Mouse (Mus musculus): ENCODE data around the gene Nfkb1. TPM values are rescaled to one million over a fixed set of nuclear protein-coding genes. Genes with fewer than 3 reads are reported as not detected.

The Nfkb1 gene
- polyA plus RNA-seq, 1 experiment = 106 TPM

DNA sequence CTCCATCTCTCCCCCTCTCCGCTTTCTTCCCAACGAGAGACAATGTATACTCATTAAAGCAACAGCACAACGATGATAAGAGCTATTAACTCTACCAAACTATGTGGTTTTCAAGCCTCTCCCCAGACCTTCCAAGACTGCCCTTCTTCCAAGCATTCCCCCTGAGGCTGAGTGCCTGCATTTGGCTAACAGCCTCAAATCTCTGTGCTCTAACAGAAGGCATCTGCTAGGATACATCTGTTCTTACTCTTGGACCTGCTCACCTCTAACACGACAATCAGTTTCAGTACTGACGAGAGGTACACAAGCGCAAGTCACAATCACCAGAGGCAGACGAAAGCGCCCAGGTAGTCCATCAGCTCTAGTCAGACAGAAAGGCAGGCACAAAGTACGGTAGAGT lies 3.4 kb downstream of the Nfkb1 start:
- TF ChIP-seq CTCF (IDR thresholded peaks at IDR 0.05; ENCODE audit: low read depth, low read length) (no peak), POLR2A (IDR thresholded peaks at IDR 0.05; ENCODE audit: borderline replicate concordance, low read depth, low read length) (no peak)
- H3K4me3 ChIP-seq (ENCODE audit: insufficient read depth, low read length) = no peak overlapping the region
- peaks cover 46% of the 10 kb centered on the region for H3K4me1 ChIP-seq (ENCODE audit: control insufficient read depth, insufficient read depth, low read length)
- no peak overlapping the region for H3K27ac ChIP-seq (ENCODE audit: insufficient read depth, low read depth, low read length)

DNA sequence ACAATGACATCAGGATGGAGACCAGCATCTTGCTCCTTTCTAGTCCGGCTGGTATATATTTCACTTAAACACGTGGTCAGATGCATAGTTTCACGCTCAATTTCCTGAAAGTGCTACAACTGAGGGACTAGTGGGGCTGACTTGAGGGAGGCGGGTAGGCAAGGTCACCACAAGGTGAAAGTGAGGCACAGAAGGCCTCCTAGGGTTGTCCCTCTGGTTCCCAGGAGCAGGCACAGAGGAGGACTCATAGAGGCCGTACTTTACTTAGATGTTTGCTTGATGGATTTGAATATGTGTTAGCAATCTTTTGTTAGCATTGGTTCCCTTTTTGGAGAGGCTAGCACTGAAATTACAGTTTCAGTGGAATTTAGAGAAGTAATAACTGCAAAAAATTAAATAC lies 4.9 kb downstream of the Nfkb1 start:
- Histone ChIP-seq H3K27ac (ENCODE audit: insufficient read depth, low read depth, low read length) (peak overlapping the region; percentile 88), H3K4me1 (ENCODE audit: control insufficient read depth, insufficient read depth, low read length) (peaks cover 55% of the 10 kb centered on the region)
- TF ChIP-seq CTCF (IDR thresholded peaks at IDR 0.05; ENCODE audit: low read depth, low read length) (no peak), POLR2A (IDR thresholded peaks at IDR 0.05; ENCODE audit: borderline replicate concordance, low read depth, low read length) (no peak)

DNA sequence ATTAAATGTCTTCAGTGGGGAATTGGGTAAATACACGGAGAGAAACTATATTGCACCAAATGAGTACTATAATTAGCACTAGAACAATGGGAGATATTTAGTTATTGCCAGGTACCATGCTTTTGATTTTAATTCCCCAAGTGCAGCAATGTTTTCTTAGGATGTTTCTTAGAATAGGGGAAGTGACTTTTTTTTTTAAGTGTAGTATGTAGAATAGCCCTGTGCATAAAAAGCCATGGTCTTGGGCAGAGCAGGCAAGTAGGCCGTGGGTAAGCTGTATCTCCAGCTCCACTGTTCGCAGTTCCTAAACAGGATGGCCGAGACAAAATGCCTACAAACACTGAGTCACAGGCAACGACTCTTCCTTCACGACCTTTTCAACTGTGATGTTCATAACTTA lies 8.1 kb downstream of the Nfkb1 start:
- no peak for TF ChIP-seq POLR2A (IDR thresholded peaks at IDR 0.05; ENCODE audit: borderline replicate concordance, low read depth, low read length)
- no peak for TF ChIP-seq CTCF (IDR thresholded peaks at IDR 0.05; ENCODE audit: low read depth, low read length)
- Histone ChIP-seq H3K4me3 (ENCODE audit: insufficient read depth, low read length) (no peak overlapping the region), H3K27ac (ENCODE audit: insufficient read depth, low read depth, low read length) (no peak overlapping the region), H3K4me1 (ENCODE audit: control insufficient read depth, insufficient read depth, low read length) (peaks cover 59% of the 10 kb centered on the region)

More for the DNA sequence above, 4.9 kb downstream of the Nfkb1 start:
- H3K4me3 ChIP-seq (ENCODE audit: insufficient read depth, low read length) = peak overlapping the region; percentile 51

DNA sequence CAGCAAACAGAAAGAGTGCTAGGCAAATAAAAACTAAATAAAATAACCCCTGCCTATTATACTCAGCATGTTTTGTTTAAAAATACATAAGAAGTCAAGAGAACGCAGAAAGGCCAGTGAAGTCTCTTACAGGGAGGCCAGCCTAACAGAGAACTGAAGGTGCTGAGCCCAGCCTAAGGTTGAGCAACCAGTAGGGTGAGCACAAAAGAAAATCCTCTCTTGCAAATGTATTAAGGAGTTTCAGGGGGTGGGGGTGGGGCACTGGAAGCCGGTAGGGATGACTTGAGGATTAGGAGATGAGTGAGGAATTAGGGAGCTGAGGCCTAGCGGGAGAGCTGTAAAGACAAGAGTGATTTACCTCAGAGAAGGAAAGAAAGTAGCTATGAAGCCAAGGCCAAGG lies 9.1 kb downstream of the Nfkb1 start:
- no peak overlapping the region for H3K27ac ChIP-seq (ENCODE audit: insufficient read depth, low read depth, low read length)
- peaks cover 52% of the 10 kb centered on the region for H3K4me1 ChIP-seq (ENCODE audit: control insufficient read depth, insufficient read depth, low read length)
- no peak for TF ChIP-seq CTCF (IDR thresholded peaks at IDR 0.05; ENCODE audit: low read depth, low read length)
- TF ChIP-seq POLR2A (IDR thresholded peaks at IDR 0.05; ENCODE audit: borderline replicate concordance, low read depth, low read length) = no peak
- H3K4me3 ChIP-seq (ENCODE audit: insufficient read depth, low read length) = no peak overlapping the region

DNA sequence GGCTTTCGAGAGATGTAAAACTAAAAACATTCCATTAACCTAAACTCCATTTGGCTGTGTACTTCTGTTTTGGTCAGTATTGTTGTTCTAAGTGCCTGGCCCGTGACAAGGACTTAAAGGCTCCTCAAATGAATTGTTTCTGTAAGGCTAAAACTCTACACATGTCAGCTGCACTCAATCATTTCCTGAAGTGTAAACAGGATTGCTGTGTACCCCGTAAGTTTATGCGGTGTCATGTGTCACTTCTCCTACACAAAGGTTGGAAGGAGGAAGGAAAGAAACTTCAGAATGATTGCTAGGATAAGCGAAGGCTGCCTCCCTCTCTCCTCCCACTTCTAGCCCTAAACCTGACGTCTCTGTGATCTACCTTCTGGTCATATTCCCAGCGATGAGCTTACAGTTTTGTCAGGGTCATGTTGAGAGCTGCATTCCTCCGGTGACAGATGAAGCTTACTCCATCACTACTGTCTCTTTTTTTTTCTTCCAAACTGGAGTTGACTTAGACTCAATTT lies 10.0 kb downstream of the Nfkb1 start:
- no peak for TF ChIP-seq CTCF (IDR thresholded peaks at IDR 0.05; ENCODE audit: low read depth, low read length)
- TF ChIP-seq POLR2A (IDR thresholded peaks at IDR 0.05; ENCODE audit: borderline replicate concordance, low read depth, low read length) = no peak
- Histone ChIP-seq H3K27ac (ENCODE audit: insufficient read depth, low read depth, low read length) (no peak overlapping the region), H3K4me1 (ENCODE audit: control insufficient read depth, insufficient read depth, low read length) (peaks cover 56% of the 10 kb centered on the region), H3K4me3 (ENCODE audit: insufficient read depth, low read length) (no peak overlapping the region)

DNA sequence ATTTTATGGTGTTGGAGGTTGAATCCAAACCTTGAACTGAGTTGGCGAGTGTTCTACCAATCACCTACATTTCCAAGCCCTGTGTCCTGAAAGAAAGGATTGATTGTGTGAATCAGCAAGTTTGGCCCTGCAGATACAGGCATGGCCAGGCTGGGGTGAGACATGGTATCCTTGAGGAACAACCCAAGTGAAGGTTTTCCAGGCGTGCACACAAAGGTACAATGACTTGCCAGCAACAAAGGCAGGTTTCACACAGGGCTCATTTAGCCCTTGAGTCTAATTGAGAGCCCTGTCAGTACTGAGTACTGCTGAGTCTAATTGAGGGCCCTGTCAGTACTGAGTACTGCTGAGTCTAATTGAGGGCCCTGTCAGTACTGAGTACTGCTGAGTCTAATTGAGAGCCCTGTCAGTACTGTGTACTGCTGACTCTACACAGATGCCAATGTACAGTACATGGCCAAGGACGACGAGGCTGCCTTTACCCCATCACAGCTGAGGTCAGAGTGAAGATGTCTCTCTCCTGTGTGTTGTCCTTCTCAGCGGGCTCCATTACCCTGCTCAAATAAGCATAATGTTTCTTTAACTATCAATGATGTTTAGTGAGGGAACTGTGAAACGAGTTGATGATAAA lies 11.0 kb downstream of the Nfkb1 start:
- H3K4me3 ChIP-seq (ENCODE audit: insufficient read depth, low read length) = no peak overlapping the region
- TF ChIP-seq POLR2A (IDR thresholded peaks at IDR 0.05; ENCODE audit: borderline replicate concordance, low read depth, low read length) = no peak
- TF ChIP-seq CTCF (IDR thresholded peaks at IDR 0.05; ENCODE audit: low read depth, low read length) = no peak
- H3K27ac ChIP-seq (ENCODE audit: insufficient read depth, low read depth, low read length) = no peak overlapping the region
- peaks cover 55% of the 10 kb centered on the region for H3K4me1 ChIP-seq (ENCODE audit: control insufficient read depth, insufficient read depth, low read length)

DNA sequence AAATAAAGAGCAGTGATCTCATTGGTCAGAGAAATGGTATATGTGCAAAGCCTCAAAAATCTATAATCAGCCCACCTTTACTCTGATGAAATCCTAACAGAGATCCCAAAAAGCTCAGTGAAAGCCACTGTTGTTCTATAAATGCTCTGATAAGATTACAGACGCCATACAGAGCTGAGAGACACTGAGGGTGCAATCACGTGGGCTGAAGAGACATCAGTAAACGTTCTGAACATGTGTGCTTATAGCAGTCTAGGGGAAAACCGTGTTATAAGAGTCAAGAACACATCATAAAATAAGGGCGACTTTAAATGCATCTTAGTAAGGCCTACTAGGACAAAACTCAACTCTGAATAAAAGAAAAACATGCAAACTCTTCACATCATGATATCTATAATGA lies 14.3 kb downstream of the Nfkb1 start:
- TF ChIP-seq CTCF (IDR thresholded peaks at IDR 0.05; ENCODE audit: low read depth, low read length) (no peak), POLR2A (IDR thresholded peaks at IDR 0.05; ENCODE audit: borderline replicate concordance, low read depth, low read length) (no peak)
- no peak overlapping the region for H3K27ac ChIP-seq (ENCODE audit: insufficient read depth, low read depth, low read length)
- peaks cover 46% of the 10 kb centered on the region for H3K4me1 ChIP-seq (ENCODE audit: control insufficient read depth, insufficient read depth, low read length)
- H3K4me3 ChIP-seq (ENCODE audit: insufficient read depth, low read length) = no peak overlapping the region

DNA sequence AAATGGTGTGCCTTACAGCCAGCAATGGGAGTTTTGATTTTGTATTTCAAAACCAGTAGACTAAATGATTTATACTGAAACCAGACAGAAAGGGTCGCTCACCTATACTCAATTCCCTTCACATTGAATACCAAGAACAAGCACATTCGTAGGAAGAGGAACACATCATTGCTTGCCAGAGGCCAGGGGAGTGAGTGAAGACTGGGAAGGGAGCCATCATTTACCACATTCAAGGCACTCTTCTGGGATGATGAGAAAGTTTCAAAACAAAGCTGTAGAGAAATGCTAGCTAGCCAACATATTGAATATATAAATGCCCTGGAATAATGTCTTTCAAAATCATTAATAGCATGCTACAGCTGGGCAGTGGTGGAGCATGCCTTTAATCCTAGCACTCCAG lies 15.0 kb downstream of the Nfkb1 start:
- H3K27ac ChIP-seq (ENCODE audit: insufficient read depth, low read depth, low read length) = no peak overlapping the region
- no peak for TF ChIP-seq CTCF (IDR thresholded peaks at IDR 0.05; ENCODE audit: low read depth, low read length)
- no peak for TF ChIP-seq POLR2A (IDR thresholded peaks at IDR 0.05; ENCODE audit: borderline replicate concordance, low read depth, low read length)
- peaks cover 41% of the 10 kb centered on the region for H3K4me1 ChIP-seq (ENCODE audit: control insufficient read depth, insufficient read depth, low read length)
- no peak overlapping the region for H3K4me3 ChIP-seq (ENCODE audit: insufficient read depth, low read length)

DNA sequence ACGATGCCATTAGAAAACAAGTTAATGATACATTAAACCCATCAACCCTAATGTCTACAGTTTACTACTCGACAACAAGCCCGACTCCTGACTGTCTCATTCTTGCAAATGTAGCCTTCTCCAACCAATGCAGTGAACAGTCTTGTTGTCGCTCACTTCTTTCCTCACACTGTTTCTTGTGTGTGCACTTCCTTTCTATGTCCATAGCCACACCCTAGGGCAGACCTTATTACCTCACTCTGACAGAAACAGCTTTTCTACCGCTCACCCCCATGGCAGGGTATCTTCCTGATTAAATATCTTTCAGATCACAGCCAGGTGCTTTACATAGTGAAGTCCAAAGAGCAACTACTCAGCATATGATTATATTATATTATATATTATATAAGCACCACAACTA lies 15.9 kb downstream of the Nfkb1 start:
- peaks cover 40% of the 10 kb centered on the region for H3K4me1 ChIP-seq (ENCODE audit: control insufficient read depth, insufficient read depth, low read length)
- TF ChIP-seq CTCF (IDR thresholded peaks at IDR 0.05; ENCODE audit: low read depth, low read length) (no peak), POLR2A (IDR thresholded peaks at IDR 0.05; ENCODE audit: borderline replicate concordance, low read depth, low read length) (no peak)
- H3K4me3 ChIP-seq (ENCODE audit: insufficient read depth, low read length) = no peak overlapping the region
- no peak overlapping the region for H3K27ac ChIP-seq (ENCODE audit: insufficient read depth, low read depth, low read length)

DNA sequence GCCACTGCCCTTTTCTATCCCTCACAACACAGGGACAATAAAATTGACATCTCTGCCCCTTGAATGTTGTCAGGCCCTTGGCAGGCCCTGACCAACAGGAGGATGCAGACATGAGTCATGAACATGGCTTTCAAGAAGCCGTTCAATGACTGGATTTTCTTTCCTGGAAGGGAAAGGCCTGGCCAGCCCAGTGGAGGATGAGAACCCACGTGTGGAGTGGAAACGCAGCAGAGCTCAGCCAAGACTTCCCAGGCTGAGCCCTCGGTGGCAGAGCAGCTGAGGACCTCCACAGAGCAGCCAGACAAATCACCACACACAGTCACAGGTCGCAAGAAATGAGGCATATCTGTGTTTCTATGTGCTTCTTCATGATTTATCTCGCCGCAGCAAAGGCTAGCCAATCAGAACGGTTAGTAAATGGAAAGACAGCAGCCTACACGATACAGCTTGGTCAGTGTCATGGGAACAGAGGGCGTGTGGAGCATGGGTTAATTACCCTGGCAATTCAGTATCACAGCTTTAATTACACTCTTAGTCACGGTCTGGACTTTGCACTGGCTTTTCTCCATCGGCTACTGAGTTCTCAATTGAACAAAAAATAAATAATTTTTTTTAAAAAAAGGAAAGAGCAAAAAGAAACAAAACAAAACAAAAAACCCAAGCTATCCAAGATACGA lies 16.5 kb downstream of the Nfkb1 start:
- TF ChIP-seq POLR2A (IDR thresholded peaks at IDR 0.05; ENCODE audit: borderline replicate concordance, low read depth, low read length) (no peak), CTCF (IDR thresholded peaks at IDR 0.05; ENCODE audit: low read depth, low read length) (no peak)
- H3K4me1 ChIP-seq (ENCODE audit: control insufficient read depth, insufficient read depth, low read length) = peaks cover 40% of the 10 kb centered on the region
- H3K4me3 ChIP-seq (ENCODE audit: insufficient read depth, low read length) = no peak overlapping the region
- no peak overlapping the region for H3K27ac ChIP-seq (ENCODE audit: insufficient read depth, low read depth, low read length)
